Mouse (Mus musculus) right cerebral cortex, postnatal 10 days (tissue): ENCODE results near the gene Sdad1.

Experiments used
- DNase-seq, 2 experiments: peaks; one replicate each; pipeline ENCODE4 v3.0.0; 2021; ENCODE audit warnings: low spot score in 2 of 2

Sdad1 gene

DNA sequence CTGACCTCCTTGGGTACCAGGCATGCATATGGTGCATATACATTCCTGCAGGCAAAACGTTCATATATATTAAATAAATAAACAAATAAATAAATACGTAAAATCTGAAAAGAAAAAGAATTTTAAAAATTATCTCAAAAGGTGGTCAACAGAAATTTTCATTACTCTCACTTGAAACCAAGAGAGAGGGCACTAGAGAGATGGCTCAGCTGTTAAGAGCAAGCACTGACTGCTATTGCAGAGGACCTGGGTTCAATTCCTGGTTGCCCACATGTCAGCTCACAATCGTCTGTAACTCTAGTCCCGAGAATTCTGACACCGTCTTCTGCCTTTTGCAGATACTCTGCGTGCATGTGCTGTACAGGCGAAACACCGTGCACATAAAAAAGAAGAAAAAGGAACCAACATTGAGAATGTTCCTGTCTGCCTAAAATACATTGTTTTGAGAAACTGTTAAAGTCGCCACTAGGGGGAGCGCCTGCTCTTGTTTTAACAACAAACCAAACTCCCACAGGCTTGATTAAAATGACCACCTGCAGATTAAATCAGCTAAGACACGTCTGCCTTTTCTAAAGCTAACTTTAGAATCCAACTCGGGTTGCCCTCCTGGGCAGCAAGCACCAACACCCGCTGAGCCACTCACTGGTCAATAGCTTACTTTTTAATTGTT lies 1.9 kb upstream of the Sdad1 start:
- peak; percentile 91 to 93 for DNase-seq

DNA sequence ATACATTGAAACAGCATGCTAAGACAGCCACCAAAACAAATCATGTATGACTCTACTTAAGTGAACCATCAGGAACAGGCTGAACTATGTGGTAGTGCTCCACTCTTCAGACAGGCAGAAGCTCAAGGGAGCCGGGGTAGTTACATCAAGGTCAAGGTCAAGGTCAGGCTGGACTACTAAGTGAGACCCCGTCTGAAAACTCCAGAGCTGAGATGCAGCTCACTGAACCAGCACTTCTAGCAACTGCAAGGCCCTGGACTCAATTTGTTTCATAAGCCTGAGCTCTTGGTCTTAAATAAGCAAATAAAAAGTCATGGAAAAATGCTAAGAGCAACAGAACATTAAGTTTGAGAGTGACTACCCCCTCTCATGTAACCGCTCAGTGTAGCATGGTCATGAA lies 6.0 kb downstream of the Sdad1 start:
- no peak for DNase-seq

DNA sequence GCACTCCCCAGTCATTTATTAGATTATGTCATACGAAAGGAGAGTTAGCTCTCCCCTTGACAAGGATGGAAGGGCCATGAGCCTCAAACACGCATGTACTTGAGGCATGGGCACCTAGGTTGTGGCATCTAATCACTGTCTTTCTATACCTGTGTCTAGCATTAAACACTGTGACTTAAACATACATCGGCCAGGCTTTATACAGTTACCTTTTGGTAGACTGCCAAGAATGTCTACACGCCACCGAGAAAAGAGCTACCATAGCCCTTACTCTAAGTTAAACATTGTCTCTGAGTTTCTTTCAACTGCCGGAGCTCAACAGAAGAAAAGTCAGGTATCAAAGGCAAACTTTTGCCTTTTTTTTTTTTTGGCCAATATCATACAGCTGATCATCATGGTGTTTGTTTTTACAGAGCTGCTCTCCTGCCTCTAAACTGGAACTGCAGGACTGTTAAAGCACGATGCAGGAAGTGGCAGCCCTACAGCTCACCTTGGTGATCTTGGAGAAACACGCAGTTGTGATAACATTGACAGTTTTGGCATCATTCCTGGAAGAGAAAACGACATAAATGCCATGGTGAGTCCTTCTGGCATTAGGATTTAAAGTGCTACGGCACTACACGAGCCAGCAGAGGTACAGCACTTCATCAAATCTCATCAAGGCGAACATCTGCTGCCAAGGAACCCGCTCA lies 8.0 kb downstream of the Sdad1 start:
- no peak for DNase-seq

DNA sequence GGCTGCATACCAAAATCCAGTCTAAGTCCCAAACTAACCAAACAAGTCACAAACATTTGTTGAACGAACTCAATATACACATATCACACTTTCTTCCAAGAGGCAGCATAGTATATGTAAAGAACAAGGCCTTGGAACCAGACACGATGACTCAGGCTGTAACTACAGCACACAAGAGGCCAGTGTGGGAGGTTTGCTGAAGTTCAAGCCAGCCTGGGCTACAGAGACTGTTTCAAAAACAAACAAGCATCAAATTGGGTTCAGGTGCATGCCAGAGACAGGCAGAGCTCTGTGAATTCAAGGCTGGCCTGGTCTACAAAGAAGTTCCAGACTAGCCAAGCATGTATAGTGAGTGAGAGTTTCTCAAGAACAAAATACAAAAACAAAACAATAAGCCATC lies 15.8 kb downstream of the Sdad1 start:
- DNase-seq, result no peak

GRCm38 (mm10) chr5:92291652-92292414 lies 18.4 kb downstream of the Sdad1 start:
- DNase-seq, result no peak

- DNase-seq, result no peak
Measured at GRCm38 (mm10) chr5:92287840-92288239, 22.4 kb downstream of the Sdad1 start.

- DNase-seq, result no peak
Measured at GRCm38 (mm10) chr5:92283107-92283506, 27.2 kb downstream of the Sdad1 start.

GRCm38 (mm10) chr5:92282571-92282970 lies 27.7 kb downstream of the Sdad1 start:
- no peak for DNase-seq

DNA sequence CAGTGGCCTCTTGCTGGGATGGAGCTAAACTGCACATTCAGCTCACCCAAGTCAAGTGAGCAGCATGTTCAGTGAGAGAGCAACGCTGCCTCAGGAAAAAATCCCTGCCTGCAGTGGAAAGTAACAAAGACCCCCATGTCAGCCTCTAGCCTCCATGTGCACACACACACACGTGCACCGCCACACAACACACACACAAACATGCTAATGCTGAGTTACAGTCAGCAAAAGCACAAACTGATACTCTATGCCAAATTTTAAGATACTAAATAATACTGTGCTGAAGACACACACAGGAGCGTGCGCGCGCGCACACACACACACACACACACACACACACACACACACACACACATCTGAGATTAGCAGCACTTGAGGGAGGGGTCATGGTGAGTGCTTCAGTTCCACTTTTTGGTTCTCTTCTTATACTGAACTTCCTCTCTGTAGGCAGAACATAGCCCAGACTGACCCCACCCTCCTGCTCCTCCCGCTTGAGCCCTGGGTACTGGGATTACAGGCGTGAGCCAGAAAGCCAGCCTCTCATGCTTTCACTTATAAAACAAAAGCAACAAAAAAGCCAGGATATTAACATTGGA lies 31.2 kb downstream of the Sdad1 start:
- DNase-seq, result no peak

- DNase-seq, result peak; percentile 81 to 84
Measured at GRCm38 (mm10) chr5:92277437-92278394, 32.6 kb downstream of the Sdad1 start, which contains the start of gene Naaa. Naaa (minus strand) TSS chr5:92278170.

GRCm38 (mm10) chr5:92270496-92270895 lies 39.8 kb downstream of the Sdad1 start:
- DNase-seq, result no peak

- DNase-seq, result peak; percentile 91 to 94
Measured at GRCm38 (mm10) chr5:92263761-92264359, 46.4 kb downstream of the Sdad1 start.

DNA sequence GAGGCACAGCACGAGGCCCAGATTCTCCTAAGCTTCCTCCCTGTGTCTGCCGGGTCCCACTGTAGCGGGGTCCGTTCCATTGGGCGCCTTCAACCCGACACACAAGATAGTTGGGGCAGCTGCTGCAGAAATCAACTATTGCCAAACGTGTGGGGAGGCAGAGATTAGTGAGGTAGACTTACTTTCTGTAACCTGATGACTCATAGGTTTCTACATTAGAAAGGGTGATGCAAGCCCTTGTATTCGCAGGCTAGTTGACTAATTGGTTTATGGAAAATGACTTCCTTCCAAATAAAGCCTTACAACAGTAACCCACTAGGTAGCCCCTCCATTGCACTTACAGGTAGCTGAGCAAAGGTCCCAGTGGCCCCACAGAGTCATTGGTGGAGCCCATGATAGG lies 47.6 kb downstream of the Sdad1 start:
- no peak for DNase-seq

GRCm38 (mm10) chr5:92256218-92256617 lies 54.1 kb downstream of the Sdad1 start, which contains the start of gene Ppef2:
Ppef2 (minus strand) TSS chr5:92256278.
- DNase-seq, result no peak

DNA sequence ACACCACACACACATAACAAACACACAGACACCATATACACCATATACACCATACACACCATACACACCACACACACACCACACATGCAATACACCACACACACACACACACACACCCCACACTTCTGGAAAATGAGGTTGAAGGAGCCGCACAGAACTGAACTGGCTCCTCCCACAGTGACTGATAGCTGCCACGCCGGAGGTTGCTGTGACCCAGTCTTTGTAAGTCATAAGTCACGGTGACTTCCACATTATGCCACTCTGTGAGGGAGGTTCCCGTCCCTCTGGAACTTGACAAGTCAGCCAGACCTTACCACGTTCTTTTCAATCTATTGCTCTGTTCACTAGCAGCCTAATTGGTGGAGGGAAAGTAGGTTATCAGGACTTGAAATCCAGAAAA lies 55.8 kb downstream of the Sdad1 start:
- no peak for DNase-seq

- peak; percentile 48 to 49 for DNase-seq
Measured at GRCm38 (mm10) chr5:92252797-92253343, 57.4 kb downstream of the Sdad1 start.

DNA sequence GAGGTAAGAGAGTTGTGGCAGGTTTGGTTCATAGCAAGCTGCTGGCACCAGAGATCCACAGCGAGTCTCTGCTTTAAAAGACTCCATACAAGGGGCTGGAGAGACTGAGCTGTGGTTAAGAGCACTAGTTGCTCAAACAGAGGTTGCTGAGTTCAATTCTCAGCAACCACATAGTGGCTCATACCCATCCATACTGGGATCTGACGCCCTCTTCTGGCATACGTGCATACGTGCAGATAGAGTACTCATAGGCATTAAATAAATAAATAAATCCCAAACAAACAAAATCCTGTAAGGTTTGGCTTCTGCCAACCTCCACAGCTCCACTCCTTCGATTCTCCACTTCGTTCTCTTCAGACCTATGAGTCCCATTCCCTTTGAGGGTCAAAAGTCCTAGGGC lies 58.2 kb downstream of the Sdad1 start:
- no peak for DNase-seq

- DNase-seq, result no peak
Measured at GRCm38 (mm10) chr5:92248614-92249013, 61.7 kb downstream of the Sdad1 start.

DNA sequence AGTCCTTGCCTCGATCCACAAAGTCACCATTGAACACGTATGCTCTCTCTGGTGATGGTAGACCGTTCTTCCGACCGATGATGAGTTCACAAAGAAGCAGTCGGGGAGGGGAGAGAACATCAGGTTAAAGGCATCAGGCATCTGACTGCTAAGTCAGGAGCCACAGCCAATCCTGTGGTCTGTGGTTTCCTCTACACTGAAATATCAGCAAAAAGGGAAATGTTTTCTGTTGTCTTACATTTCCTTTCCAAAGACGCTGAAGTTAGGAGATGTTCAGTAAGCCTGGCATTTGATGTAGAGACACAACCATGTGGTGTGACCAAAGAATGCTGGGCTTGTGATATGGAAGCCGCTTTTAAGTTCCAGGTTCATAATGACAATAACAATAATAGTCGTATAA lies 64.8 kb downstream of the Sdad1 start:
- no peak for DNase-seq

DNA sequence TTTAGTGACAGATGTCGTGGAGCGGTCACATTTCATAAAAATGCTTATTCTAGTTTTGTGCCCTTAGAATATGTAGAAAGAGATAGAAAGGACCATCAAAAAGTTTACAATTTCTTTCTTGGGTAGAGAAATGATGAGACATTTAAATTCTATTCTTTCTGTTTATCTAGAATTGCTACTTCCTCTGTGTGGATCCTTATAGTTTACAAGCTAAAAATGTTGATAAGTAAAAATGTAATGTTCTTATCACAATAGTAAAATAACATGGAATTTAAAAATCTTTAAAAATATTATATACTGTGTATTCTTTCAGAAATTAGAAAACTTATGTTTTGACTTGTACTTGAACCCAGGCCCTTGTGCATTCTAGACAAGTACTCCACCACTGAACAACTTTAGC lies 65.4 kb downstream of the Sdad1 start:
- no peak for DNase-seq
